Mouse (Mus musculus) adrenal gland, postnatal 0 days (tissue): ENCODE data around the gene Tor1b. TPM values are rescaled to one million over a fixed set of nuclear protein-coding genes. Genes with fewer than 3 reads are reported as not detected.

Experiments
- polyA plus RNA-seq: library from polyadenylated mRNA; unstranded; fragments of >200 nt; fragmentation: Nextera tagmentation; extraction: Ambion mirVana; gene quantifications from 2 replicates; pipeline ENCODE4 v1.2.1, GENCODE M21; 2015

Tor1b gene
- 26.7 and 37.6 TPM in 2 replicates for polyA plus RNA-seq

GRCm38 (mm10) chr2:30952824-30953490 is at the start of gene Tor1b:
TSS of gene Tor1b (plus strand) at chr2:30952959.

GRCm38 (mm10) chr2:30929483-30930045 is 23.2 kb upstream of the Tor1b start, which contains the start of gene Ptges:
TSS of gene Ptges (minus strand) at chr2:30929863.

GRCm38 (mm10) chr2:30967352-30968327 is 14.9 kb downstream of the Tor1b start, which contains the start of gene Tor1a:
TSS of gene Tor1a (minus strand) at chr2:30967933.

GRCm38 (mm10) chr2:30981790-30982513 is 29.2 kb downstream of the Tor1b start, which contains the start of the genes BC005624 and Usp20:
TSS of gene BC005624 (minus strand) at chr2:30982201.
TSS of gene Usp20 (plus strand) at chr2:30982279.

Other genes starting within 250 kb of the Tor1b start
- gene 1700001O22Rik, start 149.3 kb upstream of the Tor1b start, polyA plus RNA-seq: 0.43 and 0.65 TPM in 2 replicates
- gene Ntmt1, start 145.1 kb upstream of the Tor1b start, polyA plus RNA-seq: 81.4 and 91.3 TPM in 2 replicates
- 26.4 and 30.8 TPM in 2 replicates for gene Asb6, start 122.6 kb upstream of the Tor1b start, polyA plus RNA-seq
- 5.7 and 11.8 TPM in 2 replicates for gene Prrx2, start 118.0 kb upstream of the Tor1b start, polyA plus RNA-seq
- gene Ptges, start 23.1 kb upstream of the Tor1b start, polyA plus RNA-seq: 6.7 and 8.8 TPM in 2 replicates
- gene Tor1a, start 15.0 kb downstream of the Tor1b start, polyA plus RNA-seq: 74.8 and 75.9 TPM in 2 replicates
- 44.0 and 63.8 TPM in 2 replicates for gene BC005624, start 29.2 kb downstream of the Tor1b start, polyA plus RNA-seq
- gene Usp20, start 29.3 kb downstream of the Tor1b start, polyA plus RNA-seq: 12.7 and 14.6 TPM in 2 replicates
- 11.9 and 12.7 TPM in 2 replicates for gene Fnbp1, start 189.0 kb downstream of the Tor1b start, polyA plus RNA-seq
- 18.5 and 41.7 TPM in 2 replicates for gene Gpr107, start 199.4 kb downstream of the Tor1b start, polyA plus RNA-seq